Mouse (Mus musculus) lung, postnatal 25 days (tissue): ENCODE measurements at regions not wholly inside any gene's neighbourhood (a gene's known extent, or its start where the extent isn't known, plus 50 kb on each side); places are given as distances from the start of the nearest gene placed in this dataset.

Experiments
- DNase-seq: peaks from one replicate; pipeline ENCODE4 v3.0.0; 2022; ENCODE audit warnings: low spot score

DNA sequence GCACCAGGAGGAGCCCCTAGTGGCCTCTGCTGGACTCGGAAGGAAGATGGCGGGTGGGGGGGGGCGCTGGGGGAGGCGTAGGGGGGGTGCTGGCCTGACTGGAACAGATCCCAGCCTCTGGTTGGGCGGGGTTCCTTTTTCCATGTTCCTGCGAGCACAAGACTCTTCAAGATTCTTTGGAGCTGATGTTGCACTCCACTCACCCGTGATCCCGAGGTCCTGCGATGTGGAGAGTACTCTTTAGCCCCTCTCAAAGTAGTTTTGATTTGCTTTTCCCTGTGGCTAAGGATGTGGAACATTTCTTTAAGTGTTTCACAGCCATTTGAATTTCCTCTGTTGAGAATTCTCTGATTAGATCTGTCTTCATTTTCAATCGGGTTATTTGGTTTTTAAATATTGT lies 269.8 kb upstream of the 2610301B20Rik start:
- peak; percentile 55 for DNase-seq

DNA sequence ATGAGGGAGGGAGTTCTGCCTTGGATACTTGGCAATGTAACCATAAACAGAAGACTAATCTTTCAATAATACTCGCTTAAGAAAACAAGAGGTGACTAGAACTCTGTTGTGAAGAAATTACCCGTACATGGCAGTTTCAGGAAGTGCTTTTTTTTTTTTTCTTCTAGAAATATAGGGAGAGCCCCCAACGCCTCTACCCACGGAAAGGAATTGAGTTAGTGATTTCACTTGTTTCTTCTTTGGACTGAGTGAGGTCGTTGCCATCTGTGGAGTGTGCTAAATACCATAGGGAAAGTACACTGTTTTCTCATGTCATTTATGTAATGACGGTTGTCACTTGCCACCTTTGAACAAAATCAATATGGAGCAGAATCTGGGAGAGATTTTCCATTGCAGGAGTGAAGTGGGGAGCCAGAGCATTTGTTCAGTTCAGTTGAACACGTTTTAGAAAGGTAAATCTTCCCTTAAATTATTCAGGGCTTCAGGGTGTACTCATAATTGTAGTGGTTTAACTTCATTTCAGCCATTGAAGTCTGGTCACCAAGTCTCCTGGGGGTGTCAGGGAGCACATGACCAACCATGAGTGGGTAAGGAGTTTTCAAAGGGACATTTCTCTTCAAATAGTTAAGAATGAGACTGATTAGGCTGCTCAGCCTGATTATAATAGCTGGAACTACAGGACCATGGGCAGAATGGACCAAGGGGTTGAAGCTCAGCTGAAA lies 266.3 kb upstream of the 2610301B20Rik start:
- DNase-seq: no peak

DNA sequence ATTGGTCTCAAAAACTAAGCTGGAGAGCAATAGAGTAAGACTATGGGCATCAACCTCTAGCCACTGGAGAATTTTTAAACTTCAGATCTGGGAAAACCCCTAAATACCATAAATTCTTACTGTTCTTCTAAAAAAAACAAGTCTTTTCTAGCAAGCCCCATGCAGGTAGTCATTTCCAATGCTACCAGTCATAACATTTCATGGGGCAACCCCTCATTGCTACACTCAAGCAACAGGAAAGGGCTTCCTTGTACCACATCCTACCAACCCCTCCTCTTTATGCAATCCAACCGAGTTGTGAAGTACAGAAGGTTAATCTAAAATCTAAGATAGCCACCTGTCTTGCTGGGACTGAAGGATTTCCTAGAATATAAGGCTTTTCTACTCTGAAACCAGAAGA lies 263.5 kb upstream of the 2610301B20Rik start:
- no peak for DNase-seq
